Mouse (Mus musculus) midbrain, embryonic 14.5 days (tissue): ENCODE measurements around the gene Map3k5. TPM values are rescaled to one million over a fixed set of nuclear protein-coding genes. Genes with fewer than 3 reads are reported as not detected.

ENCODE experiments used
- ATAC-seq: fragments of 200-750 bp; cut with Nextera tagmentation; 2 replicates; pipeline ENCODE4 v1.8.0; 2017; ENCODE audit warnings: moderate number of reproducible peaks, moderate library complexity; ENCODE audit not compliant: low FRiP score, low TSS enrichment
- DNase-seq: peaks from one replicate; pipeline ENCODE4 v3.0.0-alpha.2; 2015
- H3K27ac ChIP-seq: fragments of 300-500 bp; sonication (generic); replicated peaks from 2 replicates; pipeline ENCODE4 v1.5.1; 2014; ENCODE audit warnings: mild to moderate bottlenecking, low read depth, low read length, moderate library complexity
- H3K27me3 ChIP-seq: fragments of 300-500 bp; sonication (generic); 2 replicates; pipeline ENCODE4 v1.6.1; 2014; ENCODE audit warnings: low read length, control low read depth, mixed read lengths; ENCODE audit not compliant: control insufficient read depth, insufficient read depth
- H3K36me3 ChIP-seq: fragments of 300-500 bp; sonication (generic); 2 replicates; pipeline ENCODE4 v1.6.1; 2014; ENCODE audit warnings: low read length, control low read depth; ENCODE audit not compliant: control insufficient read depth, insufficient read depth
- H3K4me1 ChIP-seq: fragments of 300-500 bp; sonication (generic); 2 replicates; pipeline ENCODE4 v1.6.1; 2014; ENCODE audit warnings: mild to moderate bottlenecking, antibody characterized with exemption, low read length, control low read depth; ENCODE audit not compliant: control insufficient read depth, insufficient read depth
- H3K4me2 ChIP-seq: fragments of 300-500 bp; sonication (generic); 2 replicates; pipeline ENCODE4 v1.6.1; 2014; ENCODE audit warnings: mild to moderate bottlenecking, low read length, moderate library complexity
- H3K4me3 ChIP-seq: fragments of 300-500 bp; sonication (generic); replicated peaks from 2 replicates; pipeline ENCODE4 v1.5.1; 2014; ENCODE audit warnings: low read depth, low read length
- H3K9ac ChIP-seq: fragments of 300-500 bp; sonication (generic); replicated peaks from 2 replicates; pipeline ENCODE4 v1.6.1; 2014; ENCODE audit warnings: mild to moderate bottlenecking, low read length, moderate library complexity
- H3K9me3 ChIP-seq: fragments of 300-500 bp; sonication (generic); 2 replicates; pipeline ENCODE4 v1.6.1; 2016; ENCODE audit warnings: low read length, control low read depth, mixed read lengths; ENCODE audit not compliant: control insufficient read depth
- WGBS: fragments of 180-500 bp; shearing (Covaris S2); extraction: QIAGEN DNeasy Blood & Tissue Kit; methylation state at CpG from one replicate; pipeline ENCODE4 v1.1.7; 2014; 5-methylcytosine and 5-hydroxymethylcytosine counted together
- polyA plus RNA-seq: library from polyadenylated mRNA; unstranded; fragments of >200 nt; fragmentation: Nextera tagmentation; extraction: Ambion mirVana; gene quantifications from 2 replicates; pipeline ENCODE4 v1.2.1, GENCODE M21; 2014

The Map3k5 gene
- polyA plus RNA-seq, 1 experiment from 2014 or later: 0.72 TPM

DNA sequence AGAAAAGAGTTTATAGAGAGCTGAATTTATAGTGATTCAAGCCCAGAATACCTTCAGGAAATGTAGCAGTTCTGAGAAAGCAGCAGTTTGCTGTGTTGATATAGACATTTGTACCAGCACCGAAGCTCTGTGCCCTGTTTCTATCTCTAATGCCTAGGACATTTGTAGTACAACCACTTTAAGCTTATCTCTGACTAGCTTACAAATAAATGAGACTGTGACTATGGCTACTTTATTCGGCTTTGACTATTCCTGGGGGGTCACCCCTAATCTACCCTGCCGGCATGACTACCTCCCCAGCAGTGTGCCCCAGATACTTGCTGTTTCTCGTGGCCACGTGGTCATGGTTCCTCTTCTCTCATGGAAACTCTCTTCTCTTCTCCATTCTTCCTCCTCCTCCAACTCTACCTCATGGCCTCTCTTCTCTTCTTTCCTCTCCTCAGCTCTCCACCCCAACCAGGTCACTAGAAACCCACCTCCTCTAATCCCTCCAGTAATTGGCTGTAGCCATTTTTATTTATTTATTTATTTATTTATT lies 44.5 kb downstream of the Map3k5 start:
- no peak for ATAC-seq
- no peak overlapping the region for H3K27ac ChIP-seq
- 91% methylated on average over 5 of the region's 5 CpGs for WGBS
- H3K27me3 ChIP-seq: no peaks in the 10 kb centered on the region
- H3K4me3 ChIP-seq: no peak overlapping the region
- H3K4me2 ChIP-seq: no peak overlapping the region
- H3K9ac ChIP-seq: no peak overlapping the region
- DNase-seq: no peak
- H3K9me3 ChIP-seq: no peaks in the 10 kb centered on the region
- H3K4me1 ChIP-seq: no peaks in the 10 kb centered on the region
- no peaks in the 10 kb centered on the region for H3K36me3 ChIP-seq

DNA sequence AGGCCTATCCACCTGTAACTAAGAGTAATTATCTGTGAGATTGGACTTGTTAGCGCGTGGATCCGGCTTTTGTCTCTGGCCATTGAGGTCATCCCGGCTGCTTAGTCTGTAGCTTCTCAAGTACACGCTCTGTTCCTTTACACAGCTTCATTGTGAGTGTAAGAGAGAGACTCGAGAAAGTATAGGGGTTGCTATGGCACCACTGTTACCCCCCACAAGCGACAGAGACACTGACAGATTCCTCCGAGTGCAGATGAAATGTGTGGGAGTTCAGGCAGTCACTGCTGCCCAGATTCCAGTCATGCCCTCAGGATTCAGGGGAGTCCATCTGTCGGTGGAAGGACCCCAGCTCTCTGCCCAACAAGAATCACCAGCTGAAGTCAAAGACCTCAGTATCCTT lies 53.5 kb downstream of the Map3k5 start:
- no peaks in the 10 kb centered on the region for H3K4me1 ChIP-seq
- WGBS: 63% methylated on average over 9 of the region's 9 CpGs
- no peak overlapping the region for H3K27ac ChIP-seq
- no peaks in the 10 kb centered on the region for H3K27me3 ChIP-seq
- no peak overlapping the region for H3K4me3 ChIP-seq
- no peak for ATAC-seq
- no peaks in the 10 kb centered on the region for H3K36me3 ChIP-seq
- H3K9me3 ChIP-seq: no peaks in the 10 kb centered on the region
- no peak overlapping the region for H3K9ac ChIP-seq
- no peak overlapping the region for H3K4me2 ChIP-seq
- DNase-seq: no peak

DNA sequence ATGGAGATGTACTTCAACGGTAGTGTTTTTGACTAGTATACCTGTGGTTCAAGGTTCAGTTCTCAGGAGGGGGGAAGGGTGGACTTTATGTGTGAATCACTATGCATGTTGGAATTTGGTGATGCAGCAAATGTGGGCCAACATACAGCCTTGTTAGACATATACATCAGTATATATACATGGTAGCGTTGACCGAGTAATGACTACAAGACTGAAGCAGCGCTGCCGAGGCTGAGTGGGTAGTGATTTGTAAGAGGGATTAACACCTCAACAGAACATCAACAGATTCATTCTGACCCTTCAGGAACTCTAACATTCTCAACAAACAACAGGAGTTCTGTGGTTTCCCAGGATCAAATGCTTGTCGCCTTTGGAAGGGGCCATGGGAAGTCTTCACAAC lies 55.7 kb downstream of the Map3k5 start:
- ATAC-seq: no peak
- WGBS: 92% methylated on average over 6 of the region's 6 CpGs
- Histone ChIP-seq H3K9ac (no peak overlapping the region), H3K27me3 (no peaks in the 10 kb centered on the region), H3K4me3 (no peak overlapping the region), H3K4me1 (no peaks in the 10 kb centered on the region), H3K4me2 (no peak overlapping the region), H3K27ac (no peak overlapping the region), H3K36me3 (no peaks in the 10 kb centered on the region), H3K9me3 (no peaks in the 10 kb centered on the region)
- DNase-seq: no peak

DNA sequence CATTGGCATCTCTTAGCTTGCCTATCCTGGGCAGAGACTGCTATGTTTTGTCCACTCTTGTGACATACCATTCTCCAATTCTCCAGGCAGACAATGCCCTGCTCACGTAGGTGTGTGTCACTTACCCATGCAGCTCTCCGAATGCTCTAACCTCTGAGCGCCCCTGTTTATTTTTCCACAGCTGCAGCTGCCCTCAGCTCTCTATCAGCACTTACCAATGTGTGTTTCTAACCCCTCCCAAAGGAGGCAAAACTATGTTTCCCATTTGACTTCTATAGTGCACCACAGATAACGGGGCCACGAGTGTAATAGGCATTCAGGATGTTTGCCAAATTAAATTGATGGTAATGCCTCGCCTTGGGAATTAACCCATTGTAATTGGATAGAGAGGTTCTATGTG lies 56.4 kb downstream of the Map3k5 start:
- Histone ChIP-seq H3K4me1 (no peaks in the 10 kb centered on the region), H3K36me3 (no peaks in the 10 kb centered on the region), H3K4me2 (no peak overlapping the region), H3K27ac (no peak overlapping the region), H3K9me3 (no peaks in the 10 kb centered on the region), H3K27me3 (no peaks in the 10 kb centered on the region), H3K9ac (no peak overlapping the region), H3K4me3 (no peak overlapping the region)
- 67% methylated on average over 6 of the region's 6 CpGs for WGBS
- no peak for DNase-seq
- ATAC-seq: no peak

DNA sequence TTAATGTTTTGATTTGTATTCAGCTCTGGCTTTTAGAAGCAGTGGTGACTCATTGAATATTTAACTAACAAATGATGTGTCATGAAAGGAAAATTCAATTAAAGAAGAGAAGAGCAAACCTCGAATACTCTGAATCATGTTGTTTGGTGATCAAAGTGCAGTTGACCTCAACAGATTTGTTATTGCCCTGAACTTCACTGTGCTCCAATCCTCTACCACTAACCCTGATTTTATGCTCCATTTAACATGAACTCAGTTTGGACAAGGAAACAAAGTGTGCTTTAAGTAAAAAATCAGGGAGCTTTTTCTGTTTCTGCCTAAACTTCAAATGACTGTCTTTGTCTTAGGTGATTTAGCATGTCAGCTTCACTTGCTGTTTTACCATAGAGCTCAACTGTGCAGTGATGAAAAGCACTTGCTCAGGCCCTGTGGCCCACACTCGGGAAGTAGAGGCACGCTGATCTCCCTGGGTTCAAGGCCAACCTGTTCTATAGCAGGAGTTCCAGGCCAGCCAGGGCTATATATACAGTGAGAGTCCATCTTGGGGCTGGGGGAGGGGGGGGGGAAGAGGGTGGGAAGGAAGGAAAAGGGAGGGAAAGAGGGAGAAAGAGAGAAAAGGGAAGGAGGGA lies 57.1 kb downstream of the Map3k5 start:
- Histone ChIP-seq H3K27me3 (no peaks in the 10 kb centered on the region), H3K27ac (no peak overlapping the region), H3K36me3 (no peaks in the 10 kb centered on the region), H3K4me2 (no peak overlapping the region), H3K4me1 (no peaks in the 10 kb centered on the region), H3K9ac (no peak overlapping the region), H3K9me3 (no peaks in the 10 kb centered on the region), H3K4me3 (no peak overlapping the region)
- ATAC-seq (no peak), DNase-seq (no peak)
- WGBS: 59% methylated on average over 3 of the region's 3 CpGs

DNA sequence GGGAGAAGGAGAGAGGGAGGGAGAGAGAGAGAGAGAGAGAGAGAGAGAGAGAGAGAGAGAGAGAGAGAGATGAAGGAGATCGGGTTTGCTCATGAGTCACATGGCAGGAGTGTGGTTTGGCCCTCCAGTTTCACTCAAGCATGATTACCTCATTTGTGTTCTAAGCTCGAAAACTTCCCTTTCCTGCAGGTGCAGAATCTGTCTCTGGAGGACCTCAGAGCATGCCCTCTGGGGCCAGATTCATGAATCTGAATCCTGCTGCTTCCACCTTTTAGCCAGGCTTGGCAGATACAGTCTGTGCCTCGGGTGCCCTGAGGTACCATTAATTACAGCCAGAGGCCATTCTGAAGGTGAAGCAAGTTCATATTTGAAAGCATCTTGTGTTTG lies 57.6 kb downstream of the Map3k5 start:
- Histone ChIP-seq H3K9me3 (no peaks in the 10 kb centered on the region), H3K9ac (no peak overlapping the region), H3K36me3 (no peaks in the 10 kb centered on the region), H3K27ac (no peak overlapping the region), H3K4me1 (no peaks in the 10 kb centered on the region), H3K27me3 (no peaks in the 10 kb centered on the region), H3K4me2 (no peak overlapping the region), H3K4me3 (no peak overlapping the region)
- WGBS: 62% methylated on average over 3 of the region's 3 CpGs
- DNase-seq (no peak), ATAC-seq (no peak)

DNA sequence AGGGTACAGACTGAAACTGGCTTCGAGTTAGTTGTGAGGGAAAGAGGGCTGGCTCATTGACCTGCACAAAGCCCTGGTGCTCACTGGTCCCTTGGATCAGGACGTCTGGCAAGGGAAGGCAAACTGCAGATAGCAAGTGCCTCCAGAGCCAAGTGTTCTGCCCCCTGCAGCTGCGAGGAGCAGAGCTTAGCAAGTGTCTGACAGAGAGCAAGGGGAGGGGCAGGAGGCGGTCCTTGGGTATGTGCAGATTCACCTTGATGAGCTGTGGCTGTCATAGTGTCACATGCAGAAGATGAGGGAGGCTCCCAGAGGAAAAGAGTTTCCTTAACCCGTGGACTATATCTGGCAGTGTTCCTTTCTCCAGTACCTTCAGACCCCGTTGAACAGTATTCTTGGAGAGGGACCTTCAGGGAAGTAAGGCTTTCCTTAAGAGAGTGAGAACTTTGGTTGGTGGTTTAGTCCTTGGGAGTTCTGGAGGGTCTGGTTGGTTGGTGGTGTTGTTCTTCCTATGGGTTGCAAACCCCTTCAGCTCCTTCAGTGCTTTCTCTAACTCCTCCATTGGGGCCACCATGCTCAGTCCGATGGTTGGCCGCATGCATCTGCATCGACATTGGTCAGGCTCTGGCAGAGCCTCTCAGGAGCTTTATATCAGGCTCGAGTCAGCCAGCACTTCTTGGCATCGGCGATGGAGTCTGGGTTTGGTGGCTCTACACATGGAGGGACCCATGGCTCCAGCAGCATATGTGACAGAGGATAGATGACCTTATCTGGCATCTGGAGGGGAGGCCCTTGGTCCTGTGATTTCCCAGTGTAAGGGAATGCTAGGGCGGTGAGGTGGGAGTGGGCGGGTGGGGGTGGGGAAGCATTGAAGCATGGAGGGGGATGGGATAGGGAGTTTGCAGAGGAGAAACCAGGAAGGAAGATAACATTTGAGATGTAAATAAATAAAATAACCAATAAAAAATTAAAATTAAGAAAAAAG lies 60.5 kb downstream of the Map3k5 start:
- Histone ChIP-seq H3K36me3 (no peaks in the 10 kb centered on the region), H3K27ac (no peak overlapping the region), H3K4me3 (no peak overlapping the region), H3K9ac (no peak overlapping the region), H3K9me3 (no peaks in the 10 kb centered on the region), H3K4me2 (no peak overlapping the region), H3K4me1 (no peaks in the 10 kb centered on the region), H3K27me3 (no peaks in the 10 kb centered on the region)
- DNase-seq: no peak
- no peak for ATAC-seq
- WGBS: 70% methylated on average over 14 of the region's 14 CpGs

DNA sequence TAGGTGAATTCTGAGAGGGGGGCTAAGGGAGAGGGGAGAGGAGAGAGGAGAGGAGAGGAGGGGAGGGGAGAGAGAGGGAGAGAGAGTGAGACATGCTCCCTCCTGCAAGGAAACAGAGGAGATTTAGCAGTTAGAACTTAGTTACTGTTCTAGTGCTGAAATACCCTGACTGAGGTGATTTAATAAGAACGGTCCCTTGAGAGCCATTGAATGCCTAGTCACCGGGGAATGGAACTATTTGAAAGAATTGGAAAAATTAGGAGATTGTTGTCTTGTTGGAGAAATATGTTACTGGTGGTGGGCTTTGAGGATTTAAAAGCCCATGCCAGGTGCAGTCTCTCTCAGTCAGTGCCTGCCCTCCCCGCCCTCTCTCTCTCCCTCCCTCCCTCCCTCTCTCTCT lies 61.9 kb downstream of the Map3k5 start:
- 88% methylated on average over 3 of the region's 3 CpGs for WGBS
- no peaks in the 10 kb centered on the region for H3K27me3 ChIP-seq
- no peak overlapping the region for H3K9ac ChIP-seq
- no peaks in the 10 kb centered on the region for H3K9me3 ChIP-seq
- H3K4me1 ChIP-seq: no peaks in the 10 kb centered on the region
- H3K36me3 ChIP-seq: no peaks in the 10 kb centered on the region
- H3K4me2 ChIP-seq: no peak overlapping the region
- H3K4me3 ChIP-seq: no peak overlapping the region
- ATAC-seq (no peak), DNase-seq (no peak)
- no peak overlapping the region for H3K27ac ChIP-seq
